Mouse (Mus musculus) intestine, embryonic 14.5 days (tissue): ENCODE measurements around the gene Ceacam19. TPM values are rescaled to one million over a fixed set of nuclear protein-coding genes. Genes with fewer than 3 reads are reported as not detected.
"Not testable (repeated sequence)": the region's sequence is repeated elsewhere in the genome, so short reads cannot be mapped to it uniquely, and the experiment has no call there.

Experiments
- ATAC-seq: fragments of 200-750 bp; cut with Nextera tagmentation; replicated peaks from 2 replicates; pipeline ENCODE4 v1.8.0; 2017; ENCODE audit warnings: low read depth, moderate number of reproducible peaks, moderate TSS enrichment, moderate library complexity; ENCODE audit not compliant: low FRiP score, low TSS enrichment
- DNase-seq: peaks from one replicate; pipeline ENCODE4 v3.0.0-alpha.2; 2018; ENCODE audit warnings: low spot score
- H3K27ac ChIP-seq: fragments of 300-500 bp; sonication (generic); 2 replicates; pipeline ENCODE4 v1.5.1; 2014; ENCODE audit warnings: low read depth, mild to moderate bottlenecking, control low read depth
- H3K27me3 ChIP-seq: fragments of 300-500 bp; sonication (generic); replicated peaks from 2 replicates; pipeline ENCODE4 v1.6.1; 2014; ENCODE audit warnings: low read length, control low read depth; ENCODE audit not compliant: control insufficient read depth, insufficient read depth
- H3K36me3 ChIP-seq: fragments of 300-500 bp; sonication (generic); 2 replicates; pipeline ENCODE4 v1.6.1; 2014; ENCODE audit warnings: low read length, control low read depth; ENCODE audit not compliant: control insufficient read depth, insufficient read depth
- H3K4me1 ChIP-seq: fragments of 300-500 bp; sonication (generic); replicated peaks from 2 replicates; pipeline ENCODE4 v1.6.1; 2014; ENCODE audit warnings: low read length, control low read depth, mixed read lengths; ENCODE audit not compliant: control insufficient read depth, insufficient read depth
- H3K4me2 ChIP-seq: fragments of 300-500 bp; sonication (generic); 2 replicates; pipeline ENCODE4 v1.6.1; 2014; ENCODE audit warnings: low read length
- H3K4me3 ChIP-seq: fragments of 300-500 bp; sonication (generic); 2 replicates; pipeline ENCODE4 v1.5.1; 2014; ENCODE audit warnings: low read depth, low read length, control low read depth, mixed read lengths
- H3K9ac ChIP-seq: fragments of 300-500 bp; sonication (generic); 2 replicates; pipeline ENCODE4 v1.6.1; 2014; ENCODE audit warnings: mild to moderate bottlenecking, low read length
- H3K9me3 ChIP-seq: fragments of 300-500 bp; sonication (generic); 2 replicates; pipeline ENCODE4 v1.6.1; 2016; ENCODE audit warnings: low read length, control low read depth; ENCODE audit not compliant: control insufficient read depth
- WGBS: fragments of 180-500 bp; shearing (Covaris S2); extraction: QIAGEN DNeasy Blood & Tissue Kit; methylation state at CpG from one replicate; pipeline ENCODE4 v1.1.7; 2014; 5-methylcytosine and 5-hydroxymethylcytosine counted together
- polyA plus RNA-seq: library from polyadenylated mRNA; unstranded; fragments of >200 nt; fragmentation: Nextera tagmentation; extraction: Ambion mirVana; gene quantifications from 2 replicates; pipeline ENCODE4 v1.2.1, GENCODE M21; 2014

Gene Ceacam19
- polyA plus RNA-seq = not detected in 2 replicates

DNA sequence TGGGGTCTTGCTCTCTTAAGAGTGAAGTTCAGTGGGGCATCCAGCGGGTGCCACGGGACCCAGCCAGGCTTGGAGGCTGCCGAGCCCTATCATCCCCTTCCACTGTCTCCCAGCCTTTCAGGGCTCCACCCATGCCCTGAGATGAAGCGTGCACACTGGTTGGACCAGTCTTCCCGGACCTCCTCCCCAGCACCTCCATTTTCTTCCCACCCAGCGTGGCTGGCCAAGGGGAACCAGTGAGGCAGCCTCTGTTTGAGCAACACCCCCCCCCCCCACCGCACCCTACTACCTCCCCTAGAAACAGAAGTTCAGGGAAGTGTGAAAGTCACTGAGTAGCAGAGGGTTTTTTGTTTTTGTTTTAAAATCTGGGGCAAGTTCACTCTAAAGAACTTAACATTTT is at the start of gene Ceacam19:
Gene Ceacam19, minus strand, starts transcription at position 117 of the 400 bp plus-strand sequence.
- H3K9ac ChIP-seq = no peak within 1 kb of the TSS
- WGBS = 66% methylated on average over 6 of the region's 7 CpGs
- H3K27ac ChIP-seq = no peak within 1 kb of the TSS
- no peaks in the 10 kb centered on the region for H3K27me3 ChIP-seq
- H3K4me1 ChIP-seq = no peaks in the 10 kb centered on the region
- no peak for ATAC-seq
- no peaks in the 10 kb centered on the region for H3K9me3 ChIP-seq
- H3K4me3 ChIP-seq = no peak within 1 kb of the TSS
- no peak for DNase-seq
- no peak within 1 kb of the TSS for H3K4me2 ChIP-seq
- no peaks in the 10 kb centered on the region for H3K36me3 ChIP-seq

DNA sequence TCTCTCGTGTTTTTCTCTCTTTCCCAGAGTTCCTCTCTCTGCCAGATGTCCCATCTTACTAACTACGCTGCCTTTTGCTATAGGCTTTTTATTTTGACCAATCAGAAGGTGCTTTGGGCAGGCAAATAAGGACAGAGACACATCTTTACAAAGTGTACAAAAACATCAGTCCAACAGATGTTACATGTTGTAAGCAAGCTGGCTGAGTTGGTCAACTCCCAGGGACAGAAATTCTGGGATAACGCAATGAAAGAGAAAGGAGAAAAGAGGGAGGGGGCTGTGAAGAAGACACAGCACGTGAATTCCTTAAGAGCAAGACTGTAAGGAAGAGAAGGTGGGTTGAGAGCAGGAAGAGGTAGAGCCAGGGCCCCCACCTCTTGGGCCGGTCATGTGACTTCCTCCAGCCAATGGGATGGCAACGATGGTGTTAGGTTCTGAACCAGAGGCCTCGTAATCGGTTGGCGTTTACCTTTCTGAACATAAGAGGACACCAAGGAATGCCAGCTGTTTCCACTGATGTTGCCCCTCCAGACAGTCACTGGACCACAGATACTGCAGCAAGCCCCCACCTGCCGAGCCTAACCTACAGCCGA is 49.6 kb upstream of the Ceacam19 start:
- Histone ChIP-seq H3K27me3 (peaks cover 3% of the 10 kb centered on the region; the same call in 1 of the 2 replicates), H3K9ac (no peak overlapping the region), H3K27ac (no peak overlapping the region), H3K4me3 (no peak overlapping the region), H3K36me3 (no peaks in the 10 kb centered on the region), H3K4me2 (no peak overlapping the region), H3K9me3 (no peaks in the 10 kb centered on the region), H3K4me1 (no peaks in the 10 kb centered on the region)
- WGBS = 74% methylated on average over 11 of the region's 11 CpGs
- DNase-seq (no peak), ATAC-seq (no peak)

DNA sequence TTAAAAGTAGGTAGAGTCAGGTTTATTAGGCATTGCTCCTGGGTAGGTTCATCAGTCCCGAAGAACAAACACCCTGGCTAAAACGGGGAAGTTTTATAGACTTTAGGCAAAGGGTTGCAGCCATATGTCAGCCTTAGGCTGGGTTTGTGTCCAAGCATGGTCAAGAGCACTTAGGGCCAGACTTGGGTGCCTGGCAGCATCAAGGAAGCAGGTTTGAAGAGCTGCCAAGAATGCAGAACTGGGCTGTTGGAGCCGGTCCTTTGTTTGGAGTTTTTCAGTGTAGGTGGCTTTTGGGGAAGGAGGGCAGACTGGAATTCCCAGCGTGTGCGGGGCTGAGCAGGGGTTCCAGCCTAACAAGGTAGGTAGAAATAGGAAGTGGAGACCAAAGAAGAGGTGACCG is 48.2 kb upstream of the Ceacam19 start:
- Histone ChIP-seq H3K27ac (no peak overlapping the region), H3K4me3 (no peak overlapping the region), H3K9ac (no peak overlapping the region), H3K36me3 (no peaks in the 10 kb centered on the region), H3K9me3 (no peaks in the 10 kb centered on the region), H3K4me1 (no peaks in the 10 kb centered on the region), H3K27me3 (peaks cover 6% of the 10 kb centered on the region; the same call in 1 of the 2 replicates), H3K4me2 (no peak overlapping the region)
- WGBS = 75% methylated on average over 6 of the region's 6 CpGs
- no peak for DNase-seq
- ATAC-seq = no peak

DNA sequence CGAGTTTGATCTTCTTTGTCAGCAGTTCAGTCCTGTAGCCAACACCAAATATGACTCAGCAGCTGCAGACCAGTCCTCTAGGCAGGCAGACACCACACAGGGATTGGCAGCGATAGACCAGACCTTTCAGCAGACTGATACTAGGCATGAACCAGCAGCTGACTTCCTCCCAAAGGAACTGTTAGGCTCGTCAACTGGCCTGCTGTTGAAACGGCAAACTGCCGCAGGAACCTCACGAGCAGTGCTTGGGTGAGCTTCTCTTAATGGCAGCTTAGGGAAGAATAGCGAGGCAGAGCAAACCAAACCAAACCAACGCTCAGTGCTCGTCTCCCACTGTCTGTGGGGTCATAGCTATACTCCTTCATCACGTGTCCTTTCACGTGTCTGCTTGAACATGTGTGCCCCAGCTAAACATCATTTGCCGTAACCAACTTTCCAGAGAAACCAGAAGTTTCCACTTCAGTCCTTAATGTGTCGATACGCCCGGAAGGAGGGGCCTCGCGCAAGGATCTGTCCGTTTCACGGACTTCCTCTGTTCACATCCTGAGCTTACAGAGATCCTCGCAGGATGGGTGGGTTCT is 47.5 kb upstream of the Ceacam19 start:
- WGBS = 77% methylated on average over 20 of the region's 20 CpGs
- Histone ChIP-seq H3K27ac (no peak overlapping the region), H3K9ac (no peak overlapping the region), H3K4me3 (no peak overlapping the region), H3K4me1 (no peaks in the 10 kb centered on the region), H3K36me3 (no peaks in the 10 kb centered on the region), H3K27me3 (peaks cover 6% of the 10 kb centered on the region; the same call in 1 of the 2 replicates), H3K9me3 (no peaks in the 10 kb centered on the region), H3K4me2 (no peak overlapping the region)
- no peak for DNase-seq
- no peak for ATAC-seq

DNA sequence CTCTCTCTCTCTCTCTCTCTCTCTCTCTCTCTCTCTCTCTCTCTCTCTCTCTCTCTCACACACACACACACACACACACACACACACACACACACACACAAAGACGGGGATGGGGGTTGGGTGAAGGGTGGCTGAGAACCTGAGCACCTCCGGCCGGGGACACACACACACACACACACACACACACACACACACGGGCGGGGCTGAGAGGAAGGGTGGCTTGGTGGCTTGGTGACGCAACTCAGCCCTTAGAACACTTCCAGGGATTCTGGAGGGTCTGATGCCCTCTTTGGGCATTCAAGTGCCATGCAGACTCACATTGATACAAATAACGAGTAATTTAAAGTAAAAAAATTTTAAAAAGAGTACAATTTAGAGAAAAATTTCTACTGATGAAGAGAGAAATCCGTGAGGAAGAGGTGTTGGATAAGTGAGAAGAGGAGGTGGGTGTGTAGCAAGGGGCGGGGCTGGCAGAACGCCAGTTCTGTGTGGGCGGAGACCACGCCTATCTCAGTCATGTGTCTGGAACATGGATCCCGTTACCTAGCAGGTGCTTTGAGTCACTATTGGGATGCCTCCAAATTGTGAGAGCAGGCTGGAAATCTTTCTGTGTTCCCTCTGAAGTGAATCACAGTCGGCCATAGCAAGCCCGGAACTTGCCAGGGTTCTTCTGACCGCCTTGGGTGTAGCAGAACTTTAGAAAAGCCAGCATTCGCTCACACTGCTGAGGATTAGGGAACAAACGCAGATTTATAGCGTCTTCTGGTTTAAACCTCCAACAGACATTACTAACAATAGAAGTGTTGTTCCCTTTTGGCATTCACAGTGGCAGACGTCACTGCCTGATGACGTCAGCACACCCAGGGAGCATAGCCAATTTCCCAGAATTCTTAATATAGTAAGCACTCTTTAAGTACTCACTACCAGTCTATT is 45.4 kb upstream of the Ceacam19 start:
- no peak overlapping the region for H3K9ac ChIP-seq
- H3K36me3 ChIP-seq = no peaks in the 10 kb centered on the region
- peak; percentile 69 for DNase-seq
- H3K9me3 ChIP-seq = no peaks in the 10 kb centered on the region
- peak; percentile 81; the same call in 1 of the 2 replicates for ATAC-seq
- peaks cover 6% of the 10 kb centered on the region; the same call in 1 of the 2 replicates for H3K27me3 ChIP-seq
- H3K4me1 ChIP-seq = no peaks in the 10 kb centered on the region
- 22% methylated on average over 21 of the region's 21 CpGs for WGBS
- peak overlapping the region; percentile 8 for H3K4me3 ChIP-seq
- no peak overlapping the region for H3K27ac ChIP-seq
- peak overlapping the region; percentile 36 for H3K4me2 ChIP-seq

DNA sequence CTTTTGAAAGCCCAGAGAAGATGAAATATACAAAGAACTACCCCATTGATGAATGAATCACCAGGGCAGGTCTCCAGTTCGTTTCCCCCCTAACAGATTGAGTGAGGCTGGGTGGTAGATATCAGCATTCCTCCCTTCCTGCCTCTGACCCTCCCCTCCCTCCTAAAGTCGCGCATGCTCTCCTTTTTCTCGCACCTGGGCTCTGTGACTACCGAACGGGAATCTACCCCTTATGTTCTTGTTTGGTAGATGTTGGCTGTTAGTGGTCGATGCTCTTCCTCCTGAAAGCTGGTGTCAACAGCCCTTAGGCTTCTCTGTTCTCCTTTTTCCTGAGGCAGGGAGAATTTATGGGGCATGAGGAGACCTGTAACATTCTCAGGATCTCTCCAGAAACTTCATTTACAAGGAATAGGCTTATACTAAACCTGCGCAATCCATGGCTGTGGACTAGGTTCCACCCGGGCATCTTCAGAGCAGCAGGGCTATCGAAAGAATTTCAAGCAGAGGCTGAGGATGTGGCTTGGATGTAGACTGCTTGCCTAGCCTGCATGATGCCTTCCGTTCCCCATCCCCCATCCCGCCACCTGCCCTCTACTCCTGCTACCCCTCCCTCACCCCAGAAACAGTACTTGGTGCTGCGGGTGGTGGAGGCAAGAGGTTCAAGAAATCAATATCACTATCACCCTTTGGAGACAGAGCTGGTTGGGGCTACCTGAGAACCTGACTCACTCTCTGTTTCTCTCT is 44.5 kb upstream of the Ceacam19 start:
- Histone ChIP-seq H3K4me3 (no peak overlapping the region), H3K9ac (no peak overlapping the region), H3K9me3 (no peaks in the 10 kb centered on the region), H3K27ac (no peak overlapping the region), H3K4me2 (no peak overlapping the region), H3K4me1 (no peaks in the 10 kb centered on the region), H3K27me3 (peaks cover 6% of the 10 kb centered on the region; the same call in 1 of the 2 replicates), H3K36me3 (no peaks in the 10 kb centered on the region)
- DNase-seq (no peak), ATAC-seq (no peak; the same call in 1 of the 2 replicates)
- 19% methylated on average over 13 of the region's 13 CpGs for WGBS

DNA sequence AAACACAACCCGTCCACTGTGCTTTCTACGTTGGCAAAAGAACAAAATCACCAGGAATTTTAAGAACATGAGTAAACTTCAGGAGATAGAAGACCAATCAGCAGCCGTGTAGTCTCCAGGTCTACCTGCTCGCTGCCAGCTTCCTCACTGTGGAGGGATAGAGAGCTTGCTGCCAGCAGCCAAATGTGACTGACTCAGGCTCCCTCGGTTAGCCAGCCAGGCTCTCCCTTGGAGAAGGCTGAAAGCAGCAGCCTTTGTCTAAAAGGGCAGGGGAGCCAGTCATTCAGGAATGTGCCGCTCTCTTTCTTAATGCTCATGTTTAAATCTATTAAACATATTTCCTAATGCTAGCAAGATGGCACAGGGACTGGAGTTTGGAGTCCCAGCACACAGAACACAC is 42.7 kb upstream of the Ceacam19 start:
- ATAC-seq, H3K27ac ChIP-seq, DNase-seq, H3K9ac ChIP-seq, H3K4me1 ChIP-seq, H3K9me3 ChIP-seq, H3K4me3 ChIP-seq, H3K27me3 ChIP-seq, H3K36me3 ChIP-seq, H3K4me2 ChIP-seq: not testable (repeated sequence)
- WGBS = 74% methylated on average over 6 of the region's 6 CpGs

DNA sequence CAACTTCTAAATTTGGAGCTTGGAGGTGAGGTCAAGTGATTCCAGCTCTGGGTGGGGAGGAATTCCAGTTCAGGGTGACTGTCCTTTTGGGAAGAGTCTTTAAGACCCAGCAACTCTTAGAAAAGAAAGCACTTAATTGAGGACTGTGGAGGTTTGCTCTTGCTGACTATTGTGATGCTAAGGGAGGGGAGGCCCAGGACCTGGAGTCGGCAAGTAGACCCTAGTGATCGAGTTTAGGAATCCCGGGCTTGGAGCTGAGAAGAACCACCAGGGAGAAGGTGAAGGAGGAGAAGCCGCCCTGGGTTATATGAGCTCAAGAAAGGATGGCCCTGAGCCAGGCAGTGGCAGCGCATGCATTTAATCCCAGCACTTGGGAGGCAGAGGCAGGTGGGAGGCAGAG is 40.7 kb upstream of the Ceacam19 start:
- DNase-seq = no peak
- no peak overlapping the region for H3K4me3 ChIP-seq
- no peak overlapping the region for H3K4me2 ChIP-seq
- no peak for ATAC-seq
- H3K36me3 ChIP-seq = no peaks in the 10 kb centered on the region
- no peak overlapping the region for H3K27ac ChIP-seq
- no peak overlapping the region for H3K9ac ChIP-seq
- no peaks in the 10 kb centered on the region for H3K4me1 ChIP-seq
- no peaks in the 10 kb centered on the region for H3K9me3 ChIP-seq
- H3K27me3 ChIP-seq = peaks cover 6% of the 10 kb centered on the region; the same call in 1 of the 2 replicates
- WGBS = 77% methylated on average over 5 of the region's 5 CpGs
